Mouse (Mus musculus) ES-Bruce4 (cell line): ENCODE data around the gene Pla2g16.

Experiments
- CTCF ChIP-seq: IDR thresholded peaks from one replicate; pipeline ENCODE4 v1.8.1; 2011; ENCODE audit warnings: low read depth, low read length
- EP300 ChIP-seq: IDR thresholded peaks from 2 replicates; pipeline ENCODE4 v1.6.1; 2011; ENCODE audit warnings: low read depth, low read length; ENCODE audit not compliant: insufficient read depth

GRCm38 (mm10) chr19:7566826-7567225 lies 9.6 kb downstream of the Pla2g16 start:
- no peak for TF ChIP-seq EP300
- TF ChIP-seq CTCF = no peak
